Mouse (Mus musculus) adipocyte (in vitro differentiated cells): Measurements from ENCODE around the gene Chil4.
"Not testable (repeated sequence)": the region's sequence is repeated elsewhere in the genome, so short reads cannot be mapped to it uniquely, and the experiment has no call there.

ENCODE experiments used
- DNase-seq: peaks from one replicate; pipeline ENCODE4 v3.0.0-alpha.2; 2016; ENCODE audit warnings: low spot score

Chil4 gene

DNA sequence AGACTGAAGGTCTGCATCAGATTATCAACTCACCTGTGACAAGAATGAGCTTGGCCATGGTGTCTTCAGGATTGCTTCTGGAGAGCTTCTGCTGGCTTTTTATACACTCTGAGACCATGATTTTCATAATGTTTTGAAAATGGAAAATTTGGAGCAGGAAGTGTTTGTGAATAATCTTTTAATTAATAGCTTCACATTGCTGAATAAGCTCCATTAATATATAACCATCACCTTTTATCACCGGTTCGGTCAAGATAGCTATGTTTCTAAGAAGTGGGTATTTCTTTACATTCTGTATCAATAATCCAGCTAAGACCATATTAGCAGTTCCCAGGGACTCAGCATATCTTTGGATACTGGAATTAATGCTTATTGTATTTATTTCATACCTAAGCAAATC, at the start of gene Chil4:
Chil4 (minus strand) TSS at position 101 of the 400 bp plus-strand sequence.
- DNase-seq = no peak

DNA sequence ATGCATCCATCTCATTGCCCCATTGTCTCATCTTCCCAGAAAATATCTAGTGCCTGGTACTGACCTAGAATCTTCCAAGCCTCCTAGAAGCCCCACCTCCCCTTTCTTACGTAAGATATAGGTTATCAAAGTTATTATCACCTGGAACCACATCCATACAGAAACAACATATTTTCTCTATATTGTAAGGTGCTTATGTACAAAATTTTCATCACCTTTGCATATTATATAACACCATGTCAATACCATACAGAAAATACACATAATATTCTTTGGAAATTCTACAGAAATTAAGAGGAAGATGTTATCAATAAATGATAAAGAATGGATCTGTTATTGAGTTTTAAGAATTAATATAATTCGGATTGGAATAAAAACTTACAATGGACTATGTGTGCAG, 46.5 kb upstream of the Chil4 start:
- no peak for DNase-seq

DNA sequence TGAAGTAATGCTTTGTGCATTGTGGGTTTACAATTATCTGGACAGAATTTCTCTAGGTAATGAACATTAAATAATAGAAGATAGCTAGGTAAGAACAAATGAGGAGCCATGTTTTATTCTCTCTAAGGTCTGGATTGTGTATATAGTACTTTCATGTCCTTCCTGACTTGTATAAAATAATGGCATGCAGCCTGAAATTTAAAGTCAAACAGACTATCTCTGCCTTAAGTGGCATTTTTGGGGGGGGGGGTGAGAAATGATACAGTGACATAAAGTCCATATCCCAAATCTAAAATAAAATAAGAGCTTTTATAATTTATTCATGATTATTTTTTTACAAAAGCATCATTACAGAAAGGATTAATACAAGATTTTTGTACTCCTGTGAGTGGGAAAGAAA, 45.5 kb upstream of the Chil4 start:
- no peak for DNase-seq

DNA sequence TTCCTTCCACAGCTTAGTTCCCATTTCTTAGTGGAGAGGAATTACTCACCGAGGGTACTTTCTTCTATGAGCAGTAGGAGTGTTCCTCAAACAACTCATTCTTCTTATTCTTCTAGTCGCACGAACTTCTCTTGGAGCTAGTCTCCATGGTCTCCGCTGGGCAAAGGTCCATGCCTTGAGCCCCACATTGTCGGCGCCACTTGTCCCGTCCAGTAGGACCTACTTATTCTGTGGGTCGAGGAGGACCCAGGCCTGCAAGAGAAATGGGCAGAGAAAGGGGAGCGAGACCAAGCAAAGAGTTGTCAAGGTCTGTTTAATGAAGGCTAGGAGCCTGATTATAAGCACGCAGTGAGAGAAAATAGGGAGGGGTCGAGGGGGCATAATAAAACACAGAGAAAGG, 37.8 kb upstream of the Chil4 start:
- DNase-seq = not testable (repeated sequence)

DNA sequence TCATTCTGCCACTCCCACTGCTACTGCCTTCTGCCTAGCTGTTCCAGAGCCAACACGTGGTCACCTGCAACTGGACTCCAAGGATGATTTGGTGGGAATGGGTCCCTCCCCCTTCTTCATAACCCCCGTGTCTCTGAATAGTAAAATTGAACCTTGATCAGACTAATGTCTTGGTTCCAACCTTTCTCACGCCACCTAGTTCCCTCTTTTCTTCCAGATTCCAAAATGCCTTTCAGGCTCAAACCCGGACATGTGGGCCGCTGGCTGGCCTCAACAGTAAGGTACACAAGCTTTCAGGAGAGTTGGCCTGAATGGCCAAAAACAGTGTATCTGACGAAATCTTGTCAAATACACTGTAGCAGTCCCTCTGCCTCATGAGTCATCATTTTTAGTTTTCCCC, 33.4 kb upstream of the Chil4 start:
- no peak for DNase-seq

DNA sequence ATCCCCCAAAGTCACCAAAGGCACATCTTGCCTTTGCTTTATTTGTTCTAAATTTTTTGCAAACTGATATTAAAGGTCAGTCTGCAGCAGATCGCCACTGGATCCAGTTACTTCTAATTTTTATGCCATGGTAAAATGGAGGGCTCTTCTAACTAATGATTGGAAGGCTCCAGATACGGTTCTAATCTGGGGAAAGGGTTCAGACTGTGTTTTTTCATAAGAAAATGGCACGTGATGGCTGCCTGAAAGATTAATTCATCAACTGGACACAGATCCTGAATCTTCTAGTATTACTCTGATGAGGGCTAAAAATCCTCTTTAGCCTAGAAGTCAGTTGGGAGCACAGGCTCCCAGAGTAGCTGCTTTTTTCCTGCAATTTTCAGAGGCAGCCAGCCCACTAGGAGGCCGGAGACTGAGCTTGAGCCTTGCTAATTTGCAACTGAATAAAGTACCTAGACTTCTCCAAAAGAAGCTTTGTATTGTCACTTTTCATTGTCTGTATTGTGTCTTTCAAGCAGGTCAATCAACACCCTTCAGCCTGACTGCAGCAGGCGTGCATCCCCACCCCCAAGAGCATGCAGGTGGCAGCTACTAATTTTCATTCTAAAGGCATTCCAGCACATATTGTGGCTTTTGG, 31.6 kb upstream of the Chil4 start:
- not testable (repeated sequence) for DNase-seq

DNA sequence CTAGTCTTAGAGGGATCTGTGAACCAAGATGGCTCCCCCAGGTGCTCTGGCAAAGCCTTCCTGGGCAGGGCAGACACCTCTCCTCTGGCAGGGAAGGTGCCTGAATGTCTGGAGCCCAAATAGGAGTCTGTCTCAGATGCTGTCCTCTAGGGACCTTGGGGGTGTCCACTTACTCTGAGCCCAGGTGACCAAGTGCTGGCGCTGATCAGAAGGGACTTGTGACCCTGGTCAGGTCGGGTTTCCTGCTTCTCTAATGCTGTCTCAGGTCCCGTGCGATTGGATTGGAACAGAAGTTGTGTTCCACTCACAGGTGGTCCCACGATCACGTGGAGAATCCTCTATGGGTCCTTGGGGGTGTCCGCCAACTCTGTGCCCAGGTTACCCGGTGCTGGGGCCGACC, 28.1 kb upstream of the Chil4 start:
- not testable (repeated sequence) for DNase-seq

DNA sequence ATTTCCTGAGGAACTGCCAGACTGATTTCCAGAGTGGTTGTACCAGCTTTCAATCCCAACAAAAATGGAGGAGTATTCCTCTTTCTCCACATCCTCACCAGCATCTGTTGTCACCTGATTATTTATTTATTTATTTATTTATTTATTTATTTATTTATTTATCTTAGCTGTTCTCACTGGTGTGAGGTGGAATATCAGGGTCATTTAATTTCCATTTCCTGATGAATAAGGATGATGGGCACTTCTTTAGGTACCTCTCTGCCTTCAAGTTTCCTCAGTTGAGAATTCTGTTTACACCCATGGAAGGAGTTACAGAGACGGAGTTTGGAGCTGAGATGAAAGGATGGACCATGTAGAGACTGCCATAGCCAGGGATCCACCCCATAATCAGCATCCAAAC, 20.9 kb upstream of the Chil4 start:
- DNase-seq = not testable (repeated sequence)

DNA sequence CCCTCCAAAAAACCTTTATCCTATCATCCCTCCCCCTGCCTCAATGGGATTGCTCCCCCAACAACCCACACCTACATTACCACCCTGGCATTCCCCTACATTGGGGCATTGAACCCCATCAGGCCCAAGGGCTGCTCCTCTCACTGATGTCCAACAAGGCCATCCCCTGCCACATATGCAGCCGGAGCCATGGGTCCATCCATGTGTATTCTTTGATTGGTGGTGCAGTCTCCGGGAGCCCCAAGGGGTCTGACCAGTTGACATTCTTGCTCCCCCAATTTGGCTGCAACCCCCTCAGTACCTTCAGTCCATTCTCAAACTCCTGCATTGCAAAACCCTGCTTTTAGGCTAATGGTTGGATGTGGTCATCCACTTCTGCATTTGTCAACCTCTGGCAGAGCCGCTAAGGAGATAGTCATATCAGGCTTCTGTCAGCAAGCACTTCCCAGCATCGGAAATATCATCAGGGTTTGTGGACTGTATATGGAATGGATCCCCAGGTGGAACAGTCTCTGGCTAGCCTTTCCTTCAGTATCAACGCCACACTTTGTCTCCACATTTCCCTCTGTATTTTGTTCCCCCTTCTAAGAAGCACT, 20.0 kb upstream of the Chil4 start:
- no peak for DNase-seq

DNA sequence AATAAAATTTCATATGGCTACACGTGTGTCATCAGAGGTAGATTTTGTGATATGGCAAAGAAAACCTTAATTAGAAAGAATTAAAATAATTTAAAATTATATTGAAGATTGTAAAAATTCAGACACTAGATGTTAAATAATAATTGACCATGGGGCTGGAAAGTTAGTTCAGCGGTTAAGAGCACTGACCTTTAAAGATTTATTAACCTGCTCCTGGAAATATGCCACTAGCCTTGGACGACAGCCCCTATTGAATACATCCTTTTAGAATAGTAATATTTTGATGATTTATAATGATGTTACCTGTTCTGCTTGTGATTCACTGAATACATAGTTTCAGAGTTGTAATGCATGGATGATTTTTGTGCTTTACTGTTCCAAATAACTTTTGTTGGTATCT, 4.1 kb upstream of the Chil4 start:
- not testable (repeated sequence) for DNase-seq

DNA sequence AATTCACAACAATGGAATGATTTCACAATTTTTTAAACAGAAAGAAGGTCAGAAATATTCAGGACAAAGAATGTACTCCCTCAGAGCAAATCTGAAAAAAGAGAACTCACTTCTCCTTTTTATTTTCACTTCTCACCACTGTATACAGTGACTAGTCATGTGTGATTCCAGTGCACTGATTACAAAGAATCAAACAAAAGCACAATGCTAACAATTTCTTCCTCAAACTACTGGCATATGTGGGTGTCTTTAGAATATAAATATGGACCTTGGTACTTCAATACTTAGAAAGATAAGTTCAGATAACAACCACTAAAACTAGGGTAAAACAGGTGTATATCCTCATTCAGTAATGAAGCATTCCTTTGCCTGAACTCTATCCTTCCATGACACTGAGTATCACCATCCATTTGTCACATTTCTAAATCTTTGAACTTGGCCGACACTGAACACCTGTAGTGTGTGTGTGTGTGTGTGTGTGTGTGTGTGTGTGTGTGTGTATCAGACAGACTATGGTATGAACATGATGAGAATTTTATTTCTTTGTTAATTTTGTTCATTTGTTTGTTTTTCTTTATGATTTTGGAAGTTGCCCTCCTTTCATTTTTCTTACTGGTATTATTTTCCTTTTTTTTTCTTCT, 2.4 kb upstream of the Chil4 start:
- DNase-seq = no peak

DNA sequence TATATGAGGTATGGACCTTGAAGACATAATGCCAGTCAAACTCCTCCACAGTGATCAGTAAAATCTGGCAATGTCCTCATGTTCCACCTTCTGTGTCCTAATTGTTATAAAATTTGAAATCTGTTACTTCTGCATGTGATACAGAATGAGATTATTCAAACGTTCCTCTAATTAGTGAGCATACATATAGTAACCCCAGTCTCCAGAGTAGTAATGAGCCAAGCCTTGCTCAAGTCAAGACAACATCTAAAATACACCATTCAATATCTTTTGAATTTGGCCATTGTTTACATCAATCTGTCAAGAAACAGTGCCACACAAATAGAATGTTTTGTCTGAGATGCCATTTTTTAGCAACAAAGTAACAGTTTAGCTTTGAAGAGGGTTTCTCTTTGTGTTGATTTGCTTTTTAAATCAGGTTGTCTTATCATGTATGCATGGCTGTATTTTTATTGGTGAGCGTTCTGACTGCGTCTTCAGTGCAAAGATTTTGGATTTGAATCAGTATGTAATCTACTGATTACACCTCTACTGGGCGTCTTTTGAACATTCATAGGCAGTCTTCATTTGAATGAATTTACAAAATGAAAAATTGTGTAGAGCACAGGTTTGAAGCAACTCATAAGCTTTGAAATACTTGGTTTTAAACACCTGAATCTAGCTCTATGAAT, 888 bp downstream of the Chil4 start:
- DNase-seq = not testable (repeated sequence)

DNA sequence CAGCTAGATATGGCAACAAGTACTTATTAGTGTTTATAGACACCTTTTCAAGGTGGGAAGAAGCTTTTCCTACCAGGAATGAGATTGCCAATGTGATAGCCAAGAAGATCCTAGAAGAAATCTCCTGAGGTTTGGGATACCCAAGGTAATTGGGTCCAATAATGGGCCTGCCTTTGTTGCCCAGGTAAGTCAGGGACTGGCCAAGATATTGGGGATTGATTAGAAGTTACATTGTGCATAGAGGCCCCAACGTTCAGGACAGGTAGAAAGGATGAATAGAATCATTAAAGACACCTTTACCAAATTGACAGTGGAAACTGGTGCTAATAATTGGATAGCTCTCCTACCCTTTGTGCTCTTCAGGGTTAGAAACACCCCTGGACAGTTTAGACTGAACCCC, 21.3 kb downstream of the Chil4 start:
- DNase-seq = not testable (repeated sequence)

DNA sequence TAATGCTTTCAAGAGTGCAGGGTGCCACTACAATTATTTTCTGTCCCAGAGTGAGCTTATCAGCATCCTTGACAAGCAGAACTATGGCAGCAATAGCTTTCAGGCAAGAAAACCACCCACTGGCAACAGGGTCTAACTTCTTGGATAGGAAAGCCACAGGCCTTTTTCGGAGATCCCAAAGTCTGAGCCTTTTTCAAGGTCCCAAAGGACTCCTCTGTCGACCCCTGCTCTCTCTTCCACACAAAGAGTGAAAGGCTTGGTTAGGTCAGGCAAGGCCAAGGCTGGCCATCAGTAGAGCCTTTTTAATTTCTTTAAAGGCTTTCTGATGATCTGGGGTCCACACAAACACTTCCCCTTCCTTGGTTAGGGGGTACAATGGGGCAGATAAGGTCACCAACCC, 22.1 kb downstream of the Chil4 start:
- DNase-seq = not testable (repeated sequence)

DNA sequence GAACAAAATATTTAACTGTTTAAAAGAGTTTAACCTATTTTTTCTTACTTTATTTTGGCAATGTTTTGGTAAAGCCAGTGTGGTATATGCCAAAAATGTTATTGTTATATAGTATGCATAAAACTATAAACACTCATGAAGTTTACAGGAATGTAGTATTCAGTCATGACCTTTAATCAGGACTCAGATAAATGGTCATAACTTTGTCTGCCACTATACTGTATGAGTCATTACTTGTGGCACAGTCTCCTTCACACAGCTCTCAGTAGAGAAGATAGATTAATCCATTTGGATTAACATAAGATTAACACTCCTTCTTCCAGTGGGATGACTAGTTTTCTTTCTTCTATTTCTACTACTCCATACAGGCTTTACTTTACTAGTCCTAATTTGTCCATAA, 23.0 kb downstream of the Chil4 start:
- DNase-seq = no peak

DNA sequence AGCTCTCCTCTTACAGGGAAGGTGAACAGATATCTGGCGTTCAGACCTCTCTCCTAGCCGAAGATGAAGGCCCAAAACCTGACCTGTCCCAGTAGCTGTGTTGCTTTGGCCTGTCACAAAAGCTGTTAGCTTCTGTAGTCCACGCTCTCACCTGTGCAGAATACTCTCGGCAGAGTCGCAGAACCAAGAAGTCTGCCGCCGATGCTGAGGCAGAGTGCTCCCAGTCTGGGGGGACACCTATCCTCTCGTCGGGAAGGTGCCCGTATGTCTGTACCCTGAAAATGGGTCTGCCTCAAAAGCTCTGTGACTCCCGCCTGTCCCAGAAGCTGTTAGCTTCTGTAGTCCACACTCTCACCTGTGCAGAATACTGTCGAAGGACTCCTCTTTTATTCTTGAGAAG, 23.8 kb downstream of the Chil4 start:
- no peak for DNase-seq

DNA sequence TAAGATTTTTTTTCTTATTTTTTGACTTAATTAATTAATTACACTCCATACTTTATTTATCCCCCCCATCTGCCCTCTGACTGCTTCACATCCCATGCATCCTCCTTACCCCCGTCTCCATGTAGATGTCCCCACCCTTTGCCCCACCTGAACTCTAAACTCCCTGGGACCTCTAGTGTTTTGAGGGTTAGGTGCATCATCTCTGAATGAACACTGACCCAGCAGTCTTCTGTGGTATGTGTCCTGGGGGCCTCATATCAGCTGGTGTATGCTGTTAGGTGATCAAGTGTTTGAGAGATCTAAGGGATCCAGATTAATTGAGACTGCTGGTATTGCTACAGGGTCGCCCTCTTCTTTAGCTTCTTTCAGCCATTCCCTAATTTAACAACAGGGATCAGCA, 31.3 kb downstream of the Chil4 start:
- no peak for DNase-seq

DNA sequence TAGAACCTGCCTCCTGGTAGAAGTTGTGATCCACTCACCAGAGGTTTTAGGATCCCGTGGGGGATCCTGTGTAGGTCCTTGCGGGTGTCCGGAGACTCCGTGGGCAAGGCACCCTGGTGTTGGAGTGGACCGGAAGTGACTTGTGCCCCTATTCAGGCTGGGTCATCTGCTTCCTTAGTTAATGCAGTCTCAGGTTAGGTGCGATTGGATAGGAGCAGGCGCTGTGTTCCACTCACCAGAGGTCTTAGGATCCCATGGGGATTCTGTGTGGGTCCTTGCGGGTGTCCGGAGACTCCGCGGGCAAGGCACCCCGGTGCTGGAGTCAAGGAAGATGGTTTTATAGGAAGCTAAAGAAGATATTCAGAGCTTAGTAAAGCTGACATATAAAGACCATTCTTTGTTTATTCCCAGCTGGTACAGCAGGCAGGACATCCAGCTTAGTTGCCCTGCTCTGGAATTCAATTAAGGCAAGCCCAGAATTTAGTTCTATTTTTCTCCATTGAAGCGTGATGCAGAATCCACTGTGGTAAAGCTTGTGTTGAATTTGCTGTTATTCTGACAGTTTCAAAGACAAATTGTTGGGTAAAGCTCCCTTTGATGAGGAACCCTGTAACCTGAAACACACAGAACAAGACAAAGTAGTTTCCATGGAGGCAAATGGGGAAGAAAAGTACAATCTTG, 41.7 kb downstream of the Chil4 start:
- no peak for DNase-seq

DNA sequence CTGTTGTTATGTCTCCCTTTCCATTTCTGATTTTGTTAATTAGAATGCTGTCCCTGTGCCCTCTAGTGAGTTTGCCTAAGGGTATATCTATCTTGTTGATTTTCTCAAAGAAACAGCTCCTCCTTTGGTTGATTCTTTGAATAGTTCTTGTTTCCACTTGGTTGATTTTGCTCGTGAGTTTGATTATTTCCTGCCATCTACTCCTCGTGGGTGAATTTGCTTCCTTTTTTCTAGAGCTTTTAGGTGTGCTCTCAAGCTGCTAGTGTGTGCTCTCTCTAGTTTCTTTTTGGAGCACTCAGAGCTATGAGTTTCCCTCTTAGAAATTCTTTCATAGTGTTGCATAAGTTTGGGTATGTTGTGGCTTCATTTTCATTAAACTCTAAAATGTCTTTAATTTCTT, 44.3 kb downstream of the Chil4 start:
- not testable (repeated sequence) for DNase-seq

DNA sequence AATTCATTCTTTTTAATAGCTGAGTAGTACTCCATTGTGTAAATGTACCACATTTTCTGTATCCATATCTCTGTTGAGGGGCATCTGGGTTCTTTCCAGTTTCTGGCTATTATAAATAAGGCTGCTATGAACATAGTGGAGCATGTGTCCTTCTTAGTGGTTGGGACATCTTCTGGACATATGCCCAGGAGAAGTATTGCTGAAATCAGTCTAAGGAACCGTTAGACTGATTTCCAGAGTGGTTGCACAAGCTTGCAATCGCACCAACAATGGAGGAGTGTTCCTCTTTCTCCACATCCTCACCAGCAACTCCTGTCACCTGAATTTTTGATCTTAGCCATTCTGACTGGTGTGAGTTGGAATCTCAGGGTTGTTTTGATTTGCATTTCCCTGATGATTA, 46.8 kb downstream of the Chil4 start:
- peak; percentile 45 for DNase-seq

DNA sequence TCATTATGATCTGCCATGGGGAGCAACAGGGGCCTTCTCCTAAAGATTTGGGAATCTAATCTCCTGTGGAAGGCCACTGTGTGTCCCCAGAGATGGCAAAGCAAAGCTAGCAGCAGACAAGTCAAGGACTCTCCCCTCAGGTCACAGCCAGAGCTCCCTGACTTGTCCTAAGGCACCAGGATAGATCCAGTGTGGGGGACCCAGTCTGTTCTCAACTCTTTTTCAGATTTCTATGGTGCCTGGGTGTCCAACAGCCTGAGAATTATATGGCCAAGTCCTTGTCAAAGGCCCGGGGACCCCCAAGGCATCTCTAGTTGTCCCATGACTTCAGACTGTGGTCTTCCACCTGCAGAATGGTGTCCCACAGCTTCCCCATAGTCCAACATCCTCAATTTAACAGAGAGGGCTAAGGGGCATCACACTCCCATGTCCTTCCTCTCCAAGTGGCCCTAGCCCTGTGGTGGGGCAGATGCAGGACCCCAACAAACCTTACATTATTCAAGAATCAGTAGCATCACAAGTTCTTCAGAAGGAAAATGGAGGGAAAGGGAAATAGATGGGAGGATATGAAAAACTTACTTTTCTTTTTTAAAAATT, 48.1 kb downstream of the Chil4 start:
- no peak for DNase-seq

DNA sequence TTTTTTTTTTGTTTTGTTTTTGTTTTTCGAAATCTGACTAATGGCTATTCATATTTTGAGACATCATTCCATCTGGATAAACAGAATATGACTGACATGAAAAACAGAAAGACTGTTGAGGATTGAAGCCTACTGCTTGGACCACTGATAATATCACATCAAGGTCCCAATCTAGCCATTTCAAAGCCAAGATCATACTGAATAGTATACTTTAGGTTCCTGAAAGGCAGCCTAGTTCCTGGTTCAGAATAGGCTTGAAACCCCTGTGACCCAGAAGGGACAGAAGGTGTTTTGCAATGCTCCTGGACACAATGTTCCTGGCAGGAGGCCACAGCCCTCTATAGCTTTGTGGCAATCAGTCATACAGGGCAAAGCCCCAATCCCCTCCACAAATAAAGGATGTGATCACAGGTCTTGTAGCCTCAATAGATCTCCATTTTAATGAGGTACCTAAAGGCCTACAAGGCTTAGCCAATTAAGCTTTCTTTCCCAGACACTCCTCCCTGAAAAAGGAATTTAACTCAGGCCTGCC, 48.7 kb downstream of the Chil4 start:
- DNase-seq = peak; percentile 34
